Mouse (Mus musculus): Measurements from ENCODE around the gene Tmc4. TPM values are rescaled to one million over a fixed set of nuclear protein-coding genes. Genes with fewer than 3 reads are reported as not detected.
A peak's percentile ranks its signal among the peaks of the same experiment; 100 is the strongest.

Gene Tmc4
- polyA plus RNA-seq, 1 experiment = 223 TPM

DNA sequence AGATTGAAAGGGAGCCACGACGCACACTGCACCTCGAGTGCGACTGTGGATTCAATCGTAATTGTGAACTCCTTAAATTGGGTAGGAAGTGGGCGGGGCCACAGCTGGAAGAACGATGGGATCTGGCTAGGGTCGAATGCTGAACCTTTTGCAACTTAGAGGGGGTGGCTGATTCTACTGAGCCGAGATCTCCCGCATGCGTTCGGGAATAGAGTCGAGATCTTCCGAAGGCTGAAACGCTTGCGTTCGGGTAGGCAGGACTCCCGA is 16.4 kb upstream of the Tmc4 start:
- under 1% methylated on average over 18 of the region's 18 CpGs for WGBS
- DNase-seq (ENCODE audit: low read depth, low spot score) = no peak

DNA sequence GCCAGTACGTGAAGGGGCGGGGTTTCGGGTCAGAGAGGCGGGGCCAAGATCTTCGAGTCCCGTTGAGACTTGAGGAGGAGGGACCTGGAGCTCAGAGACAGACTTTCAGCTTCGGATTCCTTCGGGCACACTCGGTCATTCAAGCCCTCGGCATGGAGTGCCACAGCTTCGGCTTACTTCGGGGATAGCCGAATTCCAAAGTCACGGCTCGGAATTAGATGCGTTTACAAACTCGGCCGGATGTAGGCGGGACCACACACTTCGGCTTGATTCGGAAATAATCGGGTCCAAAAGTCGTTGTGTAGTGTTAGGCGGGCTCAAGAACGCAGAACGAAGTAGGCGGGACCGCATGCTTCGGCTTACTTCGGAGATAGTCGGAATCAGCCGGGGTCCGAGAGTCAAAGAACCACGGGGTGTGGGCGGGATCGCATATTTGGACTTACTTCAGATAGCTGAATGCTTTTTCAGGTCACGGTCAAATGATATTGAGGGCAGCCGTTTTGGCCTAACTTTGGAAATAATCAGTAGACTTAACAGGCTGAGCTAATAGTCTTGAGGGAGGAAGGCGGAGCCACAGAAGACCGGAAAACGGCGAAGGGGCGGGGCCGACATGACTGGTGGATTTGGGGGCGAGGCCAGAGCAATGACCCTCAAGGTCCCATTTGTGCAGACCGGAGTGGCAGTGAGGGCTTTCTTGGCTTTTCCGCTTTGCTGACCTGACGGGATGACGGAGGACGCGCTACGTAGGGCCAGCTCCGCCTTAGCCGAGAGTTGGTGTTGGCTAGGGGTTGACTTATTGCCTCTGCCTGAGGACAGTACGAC is 15.8 kb upstream of the Tmc4 start, which contains the start of gene Mboat7:
Mboat7 (minus strand) TSS at position 537 of the 822 bp plus-strand sequence.
- under 1% methylated on average over 55 of the region's 55 CpGs for WGBS
- DNase-seq (ENCODE audit: low read depth, low spot score) = peak; percentile 96

DNA sequence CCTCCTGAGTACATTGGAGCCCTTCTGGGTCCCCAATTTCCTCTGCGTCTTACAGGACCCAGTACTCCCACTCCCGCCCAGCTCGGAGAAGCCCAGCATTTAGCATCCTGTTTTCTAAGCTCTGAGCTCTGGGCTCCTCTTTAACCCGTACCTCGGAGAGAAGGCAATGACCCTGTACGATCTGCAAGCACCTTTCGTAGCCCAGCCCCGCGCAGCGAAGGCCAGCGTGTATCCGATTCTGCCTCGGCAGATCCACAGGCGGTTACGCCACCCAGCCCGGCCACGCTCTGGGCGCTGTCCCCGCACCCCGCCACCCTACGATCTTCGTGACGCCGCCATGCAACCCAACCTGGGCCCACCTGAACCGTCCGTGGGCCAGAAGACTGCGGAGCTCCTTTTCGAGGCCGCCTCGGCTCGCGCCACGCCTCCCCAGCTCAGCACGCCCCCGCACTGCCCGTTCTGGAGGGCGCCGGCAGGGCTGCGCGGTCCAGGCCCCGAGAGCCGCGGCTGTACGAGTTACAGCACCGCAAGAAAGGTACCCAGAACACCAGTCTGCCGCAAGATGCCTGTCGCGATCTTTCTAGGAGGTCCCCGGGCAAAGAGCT is 15.1 kb upstream of the Tmc4 start, which contains the start of gene Tsen34:
Tsen34 (plus strand) TSS at position 482 of the 605 bp plus-strand sequence.
- DNase-seq (ENCODE audit: low read depth, low spot score) = no peak
- WGBS = under 1% methylated on average over 49 of the region's 49 CpGs

DNA sequence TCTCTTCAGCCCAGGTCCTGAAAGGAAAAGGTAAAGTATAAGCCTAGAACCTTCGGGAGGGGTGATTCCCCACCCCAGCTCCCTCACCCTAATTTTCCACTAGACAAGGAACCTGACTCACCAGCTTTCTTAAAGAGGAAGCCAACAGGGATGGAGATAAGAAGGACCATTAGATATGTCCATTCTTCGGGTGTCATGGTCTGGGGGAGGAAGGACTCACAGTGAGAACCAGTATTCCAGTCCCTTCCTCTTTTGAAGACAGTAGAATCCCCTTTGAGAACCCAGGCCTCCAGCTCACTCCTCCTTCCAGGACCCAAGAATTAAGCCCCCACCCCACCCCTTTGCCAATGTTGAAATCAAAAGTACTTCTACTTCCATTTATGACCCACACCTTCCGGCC is 14.6 kb upstream of the Tmc4 start:
- whole genome bisulfite sequencing = 9% methylated on average over 3 of the region's 3 CpGs
- DNase-seq (ENCODE audit: low read depth, low spot score) = no peak

DNA sequence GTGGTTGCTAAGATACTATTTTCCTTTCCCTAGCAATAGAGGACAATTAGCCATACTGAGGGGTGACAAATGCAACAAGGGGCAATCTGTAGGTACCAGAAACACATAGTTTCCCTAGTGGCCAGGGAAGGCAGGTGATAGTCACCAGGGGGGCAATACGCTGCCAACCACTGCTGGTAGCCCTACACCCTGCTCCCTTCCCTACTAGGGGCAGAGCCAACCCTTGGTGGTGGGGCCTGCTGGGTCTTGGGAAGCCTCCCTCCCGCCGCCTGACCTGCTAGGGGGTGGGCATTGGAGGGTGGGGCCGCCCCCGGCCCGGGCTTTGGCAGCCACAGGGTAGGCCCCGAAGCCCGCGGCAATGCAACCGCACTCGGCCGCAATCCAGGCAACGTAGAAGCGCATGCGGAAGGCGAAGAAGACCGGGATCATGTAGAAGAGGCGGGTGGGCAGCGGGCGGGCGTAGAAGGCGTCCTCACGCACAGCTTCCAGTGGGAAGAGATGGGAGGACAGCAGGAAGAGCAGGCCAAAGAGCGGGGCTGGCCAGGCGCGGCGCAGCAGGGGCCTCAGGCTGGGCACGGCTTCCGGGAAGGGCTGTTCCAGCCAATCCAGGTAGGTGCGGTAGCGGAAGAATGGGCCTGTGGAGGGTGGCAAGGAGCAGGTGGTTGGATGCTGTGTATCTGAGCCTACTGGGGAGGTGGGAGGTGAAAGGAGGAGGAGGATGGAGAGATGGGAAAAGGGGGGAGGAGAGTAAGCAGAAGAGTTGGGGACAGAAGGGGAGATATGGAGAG is 8.2 kb upstream of the Tmc4 start:
- no peak for DNase-seq (ENCODE audit: low read depth, low spot score)
- 93% methylated on average over 31 of the region's 31 CpGs for WGBS

DNA sequence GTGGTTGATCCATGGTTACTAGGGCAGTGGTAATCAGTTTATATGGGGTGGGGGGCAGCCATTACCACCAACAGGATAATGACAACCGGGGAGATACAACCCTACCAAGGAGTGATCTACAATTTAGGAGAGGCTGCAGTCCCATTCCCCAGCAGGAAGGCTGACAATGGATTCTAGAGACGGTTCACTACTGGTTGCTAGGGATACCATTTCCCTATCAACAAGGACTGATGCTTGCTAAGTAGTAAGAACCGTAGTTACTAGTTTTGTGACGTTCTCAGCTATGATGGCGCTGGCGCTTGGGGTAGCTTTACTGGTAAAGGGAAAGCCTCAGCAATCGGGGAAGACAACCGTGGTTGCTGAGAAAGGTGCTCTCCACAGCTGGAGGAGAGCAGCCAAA is 7.3 kb upstream of the Tmc4 start:
- WGBS = 93% methylated on average over 8 of the region's 8 CpGs

DNA sequence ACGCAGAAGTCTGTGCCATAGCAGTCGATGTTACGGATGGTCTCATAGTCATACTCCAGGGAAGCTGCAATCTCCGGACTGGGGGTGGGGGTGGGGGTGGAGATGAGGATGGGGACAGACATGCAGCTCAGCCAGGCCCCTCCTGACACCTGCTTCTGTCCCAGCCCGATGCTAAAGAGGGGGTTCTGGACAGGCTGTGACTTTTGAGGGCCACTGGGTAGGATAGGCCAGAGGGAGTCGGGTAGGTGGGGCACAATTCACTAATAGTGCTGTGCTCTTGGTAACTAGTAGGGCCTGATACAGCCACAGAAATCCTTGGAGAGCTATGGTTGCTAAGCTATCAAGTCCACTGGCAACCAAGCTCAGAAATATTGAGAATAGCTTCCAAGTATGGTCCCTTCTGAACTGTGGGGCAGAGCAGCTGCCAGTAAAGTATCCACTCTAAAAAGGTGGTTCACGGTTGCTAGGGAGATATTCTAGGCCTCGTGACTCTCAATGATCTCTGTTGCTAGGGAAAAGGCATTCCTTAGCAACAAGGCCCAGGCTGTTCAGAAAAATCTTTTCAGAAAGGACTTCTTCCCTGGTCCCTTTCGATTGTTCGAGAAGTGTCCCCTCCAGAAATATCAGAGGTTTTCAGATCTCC is 6.7 kb upstream of the Tmc4 start:
- 87% methylated on average over 10 of the region's 10 CpGs for WGBS

More for the DNA sequence above, 7.3 kb upstream of the Tmc4 start:
- no peak for DNase-seq (ENCODE audit: low read depth, low spot score)

DNA sequence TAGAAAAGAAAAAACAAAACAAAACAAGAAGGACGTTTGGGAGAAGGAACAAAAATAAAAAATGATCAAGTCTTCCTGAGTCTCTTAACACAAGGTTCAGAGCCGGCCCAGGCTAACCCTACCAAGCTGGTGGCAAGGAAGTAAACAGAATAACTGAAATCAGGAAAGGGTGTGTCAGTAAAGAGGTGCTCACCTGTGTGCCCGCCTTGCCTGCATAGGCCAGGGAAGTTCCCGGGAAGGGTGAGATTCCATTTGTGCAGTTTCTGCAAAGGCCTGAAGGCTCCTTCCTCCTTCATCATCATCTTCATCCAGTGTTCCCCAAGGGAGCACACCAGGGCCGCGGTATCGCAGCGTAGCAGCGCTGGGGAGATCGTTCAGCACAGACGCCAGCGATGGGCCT is 982 bp downstream of the Tmc4 start:
- DNase-seq (ENCODE audit: low read depth, low spot score) = peak; percentile 57

More for the DNA sequence above, 6.7 kb upstream of the Tmc4 start:
- DNase-seq (ENCODE audit: low read depth, low spot score) = no peak

DNA sequence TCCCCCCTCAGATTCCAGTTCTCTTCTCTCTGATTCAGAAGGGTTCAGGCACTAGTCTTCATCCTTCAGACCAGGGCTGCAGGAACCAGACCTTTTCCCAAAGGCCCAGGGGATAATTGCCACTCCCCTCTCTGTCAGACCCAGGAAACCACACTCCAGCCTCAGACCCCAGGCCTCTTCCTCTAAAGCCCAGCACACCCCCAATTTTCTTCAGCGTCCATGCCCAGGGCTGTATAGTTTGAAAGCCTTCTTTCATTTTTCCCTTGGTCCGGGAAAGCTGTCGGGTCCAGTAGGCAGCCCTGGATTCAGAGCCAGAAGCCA is 2.2 kb downstream of the Tmc4 start:
- no peak for DNase-seq (ENCODE audit: low read depth, low spot score)
- WGBS = 85% methylated on average over 3 of the region's 3 CpGs

More for the DNA sequence above, 982 bp downstream of the Tmc4 start:
- 51% methylated on average over 12 of the region's 12 CpGs for WGBS

DNA sequence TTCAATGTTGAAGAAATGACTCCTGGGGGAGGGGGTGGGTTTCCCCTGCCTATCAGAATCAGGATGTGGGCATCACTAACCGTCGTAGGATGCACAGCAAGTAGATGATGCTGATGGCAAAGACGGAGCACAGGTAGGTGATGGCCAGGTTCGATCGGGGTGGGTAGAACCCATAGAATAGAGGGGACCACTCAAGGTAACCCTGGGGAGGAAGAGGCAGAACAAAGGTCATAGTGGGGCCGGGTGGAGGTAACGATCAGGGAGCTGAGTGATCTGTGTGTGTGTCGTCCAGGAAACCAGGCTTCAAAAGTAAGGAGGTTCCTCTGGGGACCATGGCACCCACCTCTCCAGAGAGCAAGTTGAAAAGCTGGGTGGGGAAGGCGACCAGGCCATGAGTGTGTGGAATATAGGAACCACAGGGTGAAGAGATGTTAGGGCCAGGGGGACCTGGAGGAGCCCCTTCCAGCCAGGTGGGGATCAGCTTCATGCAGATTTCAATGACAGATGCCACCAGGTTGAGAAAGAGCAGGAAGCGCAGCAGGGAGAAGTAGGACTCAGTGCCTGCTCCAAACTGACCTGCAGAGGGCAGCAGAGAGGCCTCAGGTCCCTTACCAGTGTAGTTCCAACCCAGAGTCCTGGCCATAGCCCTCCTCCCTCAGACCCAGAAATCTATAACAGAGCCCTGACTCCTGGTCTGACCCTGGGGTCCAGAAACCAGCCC is 2.7 kb downstream of the Tmc4 start:
- WGBS = 67% methylated on average over 10 of the region's 10 CpGs
- peak; percentile 67 for DNase-seq (ENCODE audit: low read depth, low spot score)

DNA sequence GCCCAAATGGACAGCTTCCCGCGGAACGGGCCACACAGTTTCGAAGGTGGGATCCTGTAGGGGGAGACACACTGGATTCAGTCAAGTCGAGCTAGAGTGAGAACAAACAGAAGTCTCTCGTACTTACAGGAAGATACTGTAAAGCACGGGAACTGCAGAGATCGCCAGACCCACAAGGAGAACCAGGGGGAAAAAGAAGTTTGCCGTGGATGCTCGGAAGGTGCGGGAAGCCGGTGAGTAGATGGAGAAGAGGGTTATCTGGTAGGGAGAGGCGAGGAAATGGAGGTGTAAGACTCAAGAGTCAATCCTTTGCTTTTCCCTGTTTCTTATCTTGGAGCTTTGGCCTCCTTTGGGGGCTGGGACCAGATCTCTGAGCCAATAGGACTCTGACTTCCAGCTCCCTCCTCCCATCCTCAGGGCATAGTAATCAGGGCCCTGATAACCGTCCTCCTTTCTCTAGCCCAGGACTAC is 10.4 kb downstream of the Tmc4 start:
- no peak for DNase-seq (ENCODE audit: low read depth, low spot score)
- WGBS = 49% methylated on average over 14 of the region's 14 CpGs

DNA sequence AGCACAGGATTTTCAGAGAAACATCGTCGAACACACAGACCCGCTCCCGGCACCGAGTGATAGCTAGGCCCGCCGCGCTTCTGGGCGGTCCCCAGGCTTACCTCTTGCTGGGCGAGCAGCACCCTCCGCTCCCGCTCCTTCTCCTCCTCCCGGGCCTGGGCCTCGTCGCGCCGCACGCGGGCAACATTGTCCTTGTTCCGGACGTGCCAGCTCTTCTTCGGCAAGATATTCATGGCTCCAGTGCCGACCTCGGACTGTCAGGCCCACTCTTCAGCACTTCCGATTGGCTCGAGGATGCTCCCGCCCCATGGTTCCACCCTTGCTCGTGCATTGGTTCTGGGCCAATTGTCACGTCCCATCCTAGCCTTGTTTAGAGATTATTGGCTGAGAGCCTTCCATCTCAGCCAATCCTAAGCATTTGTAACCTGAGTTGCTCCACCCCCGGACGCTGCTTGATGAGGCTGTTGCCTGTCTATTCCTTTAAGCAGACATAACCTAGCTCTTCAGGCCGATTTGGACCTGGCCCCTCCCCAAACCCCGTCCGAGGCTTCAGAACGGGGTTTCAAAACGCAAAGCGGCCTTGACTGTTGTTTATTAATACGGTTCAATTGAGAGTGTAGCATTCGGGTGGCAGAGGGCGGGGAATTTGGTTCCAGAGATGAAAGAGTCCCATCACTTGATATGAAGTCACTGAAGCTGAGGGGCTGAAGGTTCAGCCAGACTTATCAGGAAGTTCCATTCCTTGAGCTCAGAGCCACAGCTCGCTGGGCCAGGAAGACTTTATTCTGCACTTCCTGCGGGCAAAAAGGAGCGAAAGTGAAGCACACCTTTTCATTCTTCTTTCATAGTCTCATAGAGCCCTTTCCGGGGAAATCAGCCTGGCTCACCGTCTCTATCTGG is 11.9 kb downstream of the Tmc4 start, which contains the start of gene Leng1:
Leng1 (minus strand) TSS at position 626 of the 900 bp plus-strand sequence.
- 3% methylated on average over 45 of the region's 45 CpGs for WGBS
- DNase-seq (ENCODE audit: low read depth, low spot score) = peak; percentile 96

DNA sequence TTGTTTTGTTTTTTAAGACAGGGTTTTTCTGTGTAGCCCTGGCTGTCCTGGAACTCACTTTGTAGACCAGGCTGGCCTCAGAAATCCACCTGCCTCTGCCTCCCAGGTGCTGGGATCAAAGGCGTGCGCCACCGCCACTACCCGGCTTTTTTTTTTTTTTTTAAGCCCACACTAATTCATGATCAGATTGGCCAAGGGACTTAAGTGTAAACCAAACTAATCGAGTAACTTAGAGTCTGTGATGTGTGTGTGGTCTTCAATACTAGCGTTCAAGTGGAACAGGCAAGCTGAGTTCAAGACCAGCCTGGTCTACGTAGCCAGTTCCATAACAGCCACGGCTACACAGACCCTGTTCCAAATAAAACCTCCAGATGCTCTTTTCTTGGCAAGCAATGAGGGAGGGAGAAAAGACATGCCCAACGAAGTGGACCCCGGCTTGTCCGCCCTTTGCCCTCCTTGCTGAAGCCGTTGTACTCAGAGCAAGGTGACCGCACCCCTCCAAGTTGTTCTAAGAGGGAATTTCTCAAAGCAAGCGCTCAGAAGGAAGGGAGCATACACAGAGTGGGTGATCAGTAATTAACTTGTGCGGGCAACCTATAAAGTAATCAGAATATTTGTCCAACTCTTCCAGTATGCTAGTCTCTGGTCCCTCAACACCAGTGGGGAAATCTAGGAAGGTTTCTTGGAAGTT is 12.7 kb downstream of the Tmc4 start:
- WGBS = 16% methylated on average over 15 of the region's 15 CpGs
- no peak for DNase-seq (ENCODE audit: low read depth, low spot score)

DNA sequence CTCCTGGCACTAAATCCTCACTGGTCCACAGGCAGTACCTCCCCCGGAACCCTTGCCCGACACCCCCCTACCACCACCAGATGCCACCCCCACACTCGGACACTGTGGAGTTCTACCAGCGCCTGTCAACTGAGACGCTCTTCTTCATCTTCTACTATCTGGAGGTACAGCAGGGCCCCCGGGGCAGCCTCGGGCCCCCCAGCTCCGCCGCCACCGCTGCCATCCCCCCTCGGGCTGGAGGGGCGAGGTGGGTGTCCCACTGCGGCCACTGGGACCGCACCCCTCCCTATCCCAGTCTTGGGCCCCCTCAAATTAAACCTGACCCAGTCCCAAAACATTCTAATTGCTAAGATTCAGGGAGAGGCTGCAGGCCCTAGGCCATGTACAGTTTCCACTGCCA is 18.8 kb downstream of the Tmc4 start:
- WGBS = 93% methylated on average over 14 of the region's 14 CpGs

DNA sequence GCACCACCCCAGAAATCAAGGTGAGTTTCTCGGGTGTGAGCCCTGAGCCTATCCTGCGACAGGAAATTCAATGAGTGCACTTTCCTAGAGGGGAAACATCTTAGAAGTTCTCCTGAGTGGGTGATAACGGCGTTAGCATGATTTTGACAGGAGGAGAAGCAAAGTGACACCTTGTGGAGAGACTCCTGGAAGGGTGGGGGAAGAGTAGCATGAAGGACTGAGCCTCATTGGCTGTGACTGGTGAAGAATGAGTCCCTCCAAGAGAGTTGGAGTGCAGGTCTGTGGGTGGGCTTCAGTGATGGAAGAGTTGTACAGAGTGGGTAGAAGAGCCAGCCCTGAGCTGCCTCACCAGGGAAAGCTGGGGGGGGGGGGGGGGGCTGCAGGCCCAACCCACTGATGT is 20.4 kb downstream of the Tmc4 start:
- DNase-seq (ENCODE audit: low read depth, low spot score) = no peak
- WGBS = 92% methylated on average over 4 of the region's 4 CpGs

More for the DNA sequence above, 18.8 kb downstream of the Tmc4 start:
- no peak for DNase-seq (ENCODE audit: low read depth, low spot score)

DNA sequence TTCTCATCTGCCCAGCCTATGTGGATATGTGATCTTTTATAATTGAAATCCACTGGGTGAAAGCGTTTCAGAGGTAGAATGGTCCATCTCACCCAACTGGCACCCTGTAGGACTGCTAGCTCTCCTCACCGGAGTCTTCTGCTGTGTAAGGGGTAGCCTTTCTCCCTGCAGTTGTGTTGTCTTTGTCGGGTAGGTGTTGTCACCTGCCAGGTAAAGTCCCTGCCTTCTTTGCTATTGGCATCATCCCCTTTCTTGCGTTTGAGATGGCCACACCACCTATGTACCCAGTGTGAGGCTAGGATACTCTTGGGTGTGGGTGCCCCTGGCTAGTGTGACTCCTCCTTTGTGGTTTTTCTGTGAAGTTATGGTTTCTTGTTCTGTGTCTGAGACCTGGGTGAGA is 30.7 kb downstream of the Tmc4 start:
- 24% methylated on average over 4 of the region's 4 CpGs for WGBS
- DNase-seq (ENCODE audit: low read depth, low spot score) = no peak

DNA sequence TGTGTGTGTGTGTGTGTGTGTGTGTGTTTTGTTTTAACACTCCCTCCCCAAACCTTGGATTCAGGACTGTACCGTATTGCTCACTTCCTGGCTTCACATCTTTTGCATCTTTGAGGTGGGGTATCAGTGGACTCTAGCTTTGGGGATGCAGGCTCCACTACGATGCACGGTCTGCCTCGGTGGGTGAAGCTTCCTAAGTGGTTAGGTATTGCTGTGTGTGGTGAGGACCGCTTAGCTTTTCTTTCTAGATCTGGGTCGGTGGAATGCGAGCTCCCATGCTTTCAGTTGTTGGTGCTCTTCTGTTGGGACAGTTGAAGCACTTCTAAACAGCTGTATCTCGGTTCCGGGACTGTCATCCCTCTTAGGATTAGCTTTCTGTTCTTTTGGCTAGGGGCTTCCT is 31.2 kb downstream of the Tmc4 start:
- WGBS = 2% methylated on average over 9 of the region's 9 CpGs
- no peak for DNase-seq (ENCODE audit: low read depth, low spot score)

DNA sequence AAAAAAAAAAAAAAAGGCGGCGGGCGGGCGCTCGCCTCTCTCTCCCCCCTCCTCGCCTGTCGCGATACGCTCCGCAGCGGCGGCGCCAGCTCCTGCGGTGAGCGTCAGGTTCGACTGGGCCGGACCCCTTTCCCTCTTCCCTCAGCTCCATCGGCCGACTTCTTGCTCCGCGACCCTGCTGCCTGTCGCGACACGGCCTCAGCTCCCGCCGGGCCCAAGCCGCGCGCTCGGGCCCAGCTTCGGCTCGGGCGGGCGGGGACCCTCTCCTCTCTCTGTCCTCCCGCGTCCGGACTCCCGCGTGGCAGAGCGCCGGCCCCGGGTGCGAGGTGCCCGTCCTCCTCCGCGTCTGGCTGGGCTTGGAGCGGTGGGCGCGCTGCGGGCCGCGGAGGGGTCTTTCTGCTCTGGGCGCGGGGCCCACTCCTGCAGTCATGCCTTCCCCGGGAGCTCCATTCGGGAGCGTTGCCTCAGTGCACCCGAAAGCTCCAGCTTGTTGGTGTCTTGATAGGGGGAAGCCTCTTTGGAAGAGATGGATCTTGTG is 31.8 kb downstream of the Tmc4 start:
- 1% methylated on average over 56 of the region's 58 CpGs for WGBS
- DNase-seq (ENCODE audit: low read depth, low spot score) = no peak
